ENCODE assay signal across 8 mouse cellular contexts in genomic region chr19:4302936-4303639, GRCm38 (mm10). TPM values are rescaled to one million over a fixed set of nuclear protein-coding genes. Genes with fewer than 3 reads are reported as not detected.
A peak's percentile ranks its signal among the peaks of the same experiment; 100 is the strongest.
DNase-seq lines count a peak whose midpoint lies in the region; ATAC-seq and TF ChIP-seq lines count a peak whose summit lies in the region.

No protein-coding gene starts in this region.

- H3K27ac ChIP-seq in thymus, adult 2 months (ENCODE audit: control insufficient read depth, insufficient read depth, low read length) = peak overlapping the region; percentile 98
- H3K27ac ChIP-seq in heart, embryonic 10.5 days = peak overlapping the region; percentile 76
- H3K27ac ChIP-seq in limb, embryonic 14.5 days (replicated peaks; ENCODE audit: low read depth, low read length) = peak overlapping the region; percentile 61; the same call in 1 of the 2 replicates
- peak overlapping the region; percentile 83 for H3K27ac ChIP-seq in stomach, postnatal 0 days (replicated peaks)

- TF ChIP-seq EP300 in stomach, postnatal 0 days (optimal IDR thresholded peaks at IDR 0.05) = no peak

- H3K9me3 ChIP-seq in heart, embryonic 10.5 days = no peaks in the 10 kb centered on the region
- no peaks in the 10 kb centered on the region for H3K9me3 ChIP-seq in limb, embryonic 14.5 days (ENCODE audit: control insufficient read depth, low read length)
- no peaks in the 10 kb centered on the region for H3K9me3 ChIP-seq in stomach, postnatal 0 days (ENCODE audit: control insufficient read depth, low read length)

- ATAC-seq in limb, embryonic 14.5 days (ENCODE audit: low FRiP score, low read depth) = no peak
- no peak for ATAC-seq in stomach, postnatal 0 days (ENCODE audit: low FRiP score, low TSS enrichment)

- H3K4me1 ChIP-seq in thymus, adult 2 months (replicated peaks; ENCODE audit: control insufficient read depth, insufficient read depth, low read length) = peaks cover 60% of the 10 kb centered on the region
- peaks cover 66% of the 10 kb centered on the region for H3K4me1 ChIP-seq in heart, embryonic 10.5 days
- peaks cover 55% of the 10 kb centered on the region for H3K4me1 ChIP-seq in limb, embryonic 14.5 days (ENCODE audit: control insufficient read depth, insufficient read depth, low read length)
- H3K4me1 ChIP-seq in stomach, postnatal 0 days (replicated peaks; ENCODE audit: control insufficient read depth, insufficient read depth) = peaks cover 24% of the 10 kb centered on the region

- peak overlapping the region; percentile 37 for H3K4me3 ChIP-seq in thymus, adult 2 months (ENCODE audit: control insufficient read depth, insufficient read depth, low read length)
- H3K4me3 ChIP-seq in heart, embryonic 10.5 days = peak overlapping the region; percentile 35; the same call in 1 of the 2 replicates
- no peak overlapping the region for H3K4me3 ChIP-seq in limb, embryonic 14.5 days (replicated peaks; ENCODE audit: low read length)
- H3K4me3 ChIP-seq in stomach, postnatal 0 days (ENCODE audit: low read depth, low read length) = no peak overlapping the region

- H3K9ac ChIP-seq in limb, embryonic 14.5 days (ENCODE audit: low read depth, low read length, severe bottlenecking) = peak overlapping the region; percentile 38
- 0 out of 2 replicates have a peak overlapping the region, but pooled peaks have one; percentile 24 for H3K9ac ChIP-seq in stomach, postnatal 0 days (ENCODE audit: low read length)

- peak overlapping the region; percentile 28 for H3K4me2 ChIP-seq in limb, embryonic 14.5 days (replicated peaks; ENCODE audit: low read depth, low read length, severe bottlenecking)
- peak overlapping the region; percentile 88 for H3K4me2 ChIP-seq in stomach, postnatal 0 days (replicated peaks; ENCODE audit: low read depth)

- 8% methylated on average over 7 of the region's 7 CpGs for WGBS in thymus, adult 2 months
- WGBS in heart, embryonic 10.5 days = 62% methylated on average over 7 of the region's 7 CpGs
- 54% methylated on average over 7 of the region's 7 CpGs for WGBS in limb, embryonic 14.5 days
- WGBS in stomach, postnatal 0 days = 55% methylated on average over 7 of the region's 7 CpGs

- no peak for TF ChIP-seq CTCF in thymus, adult 2 months (IDR thresholded peaks at IDR 0.05; ENCODE audit: borderline replicate concordance, control insufficient read depth, extremely low read depth, insufficient read depth, low read length, poor library complexity)
- TF ChIP-seq CTCF in stomach, postnatal 0 days (IDR thresholded peaks at IDR 0.05; ENCODE audit: low read depth) = no peak

- H3K36me3 ChIP-seq in thymus, adult 2 months (ENCODE audit: control insufficient read depth, insufficient read depth, low read length) = no peaks in the 10 kb centered on the region
- H3K36me3 ChIP-seq in heart, embryonic 10.5 days = peaks cover 3% of the 10 kb centered on the region; the same call in 1 of the 2 replicates
- no peaks in the 10 kb centered on the region for H3K36me3 ChIP-seq in limb, embryonic 14.5 days (ENCODE audit: control insufficient read depth, insufficient read depth, low read length)
- H3K36me3 ChIP-seq in stomach, postnatal 0 days (ENCODE audit: control insufficient read depth, insufficient read depth, low read length) = no peaks in the 10 kb centered on the region; the same call in 1 of the 2 replicates

- peak; percentile 83 for DNase-seq in gastrocnemius, adult 18-20 months (ENCODE audit: low spot score)
- no peak for DNase-seq in gastrocnemius, postnatal 4 days (ENCODE audit: low spot score in 2 of 2)
- no peak for DNase-seq in thymus, adult 2 months
- no peak for DNase-seq in thymus, postnatal 0 days (ENCODE audit: low spot score)
- no peak for DNase-seq in heart, embryonic 10.5 days (ENCODE audit: low spot score)
- DNase-seq in limb, embryonic 14.5 days (ENCODE audit: low spot score) = no peak
- DNase-seq in stomach, postnatal 0 days (ENCODE audit: low spot score) = no peak
- DNase-seq in embryo, embryonic 10 days (ENCODE audit: low spot score) = no peak

- no peak for TF ChIP-seq POLR2A in thymus, adult 2 months (IDR thresholded peaks at IDR 0.05; ENCODE audit: control insufficient read depth, extremely low read depth, insufficient read depth, low read length, poor library complexity)
- TF ChIP-seq POLR2A in limb, embryonic 14.5 days (IDR thresholded peaks at IDR 0.05; ENCODE audit: borderline replicate concordance, extremely low read depth, insufficient read depth, insufficient read length) = no peak

- H3K27me3 ChIP-seq in thymus, adult 2 months (ENCODE audit: control insufficient read depth, insufficient read depth, low read length) = no peaks in the 10 kb centered on the region
- H3K27me3 ChIP-seq in heart, embryonic 10.5 days (ENCODE audit: insufficient read depth, poor library complexity, severe bottlenecking) = no peaks in the 10 kb centered on the region
- no peaks in the 10 kb centered on the region for H3K27me3 ChIP-seq in limb, embryonic 14.5 days (ENCODE audit: control insufficient read depth, insufficient read depth, low read length)
- H3K27me3 ChIP-seq in stomach, postnatal 0 days (ENCODE audit: control insufficient read depth, insufficient read depth, low read length) = no peaks in the 10 kb centered on the region

RNA-seq across cellular contexts. Expression of gene Grk2, which starts 2.9 kb away (rescaled TPM):
- total RNA-seq in gastrocnemius, adult 18-20 months (2021) = 10 to 100 TPM; 50.7 to 60.8 TPM
- 10 to 100 TPM; 42.9 to 43.8 TPM for total RNA-seq in gastrocnemius, postnatal 4 days (2021)
- polyA plus RNA-seq in thymus, adult 2 months (2012; rRNA removed) = 515 and 528 TPM in 2 replicates
- polyA plus RNA-seq in thymus, postnatal 0 days (2015; fragmentation: Nextera tagmentation; extraction: Ambion mirVana) = 64.3 and 81.3 TPM in 2 replicates
- 12.0 and 16.5 TPM in 2 replicates for polyA plus RNA-seq in heart, embryonic 10.5 days (2016; fragmentation: Nextera tagmentation; extraction: Ambion mirVana)
- polyA plus RNA-seq in limb, embryonic 14.5 days (2012; rRNA removed) = 83.6 and 92.1 TPM in 2 replicates
- 22.3 and 22.9 TPM in 2 replicates for polyA plus RNA-seq in limb, embryonic 14.5 days (2014; fragmentation: Nextera tagmentation; extraction: Ambion mirVana)
- polyA plus RNA-seq in stomach, postnatal 0 days (2015; fragmentation: Nextera tagmentation; extraction: Ambion mirVana) = 19.3 and 25.5 TPM in 2 replicates

RNA-seq across cellular contexts. Expression of gene Ankrd13d, which starts 20.2 kb away (rescaled TPM):
- under 1 TPM; 0.16 to 0.81 TPM for total RNA-seq in gastrocnemius, adult 18-20 months (2021)
- total RNA-seq in gastrocnemius, postnatal 4 days (2021) = 1 to 10 TPM; 2.2 to 2.6 TPM
- polyA plus RNA-seq in thymus, adult 2 months (2012; rRNA removed) = 56.0 and 61.4 TPM in 2 replicates
- 9.8 and 12.2 TPM in 2 replicates for polyA plus RNA-seq in thymus, postnatal 0 days (2015; fragmentation: Nextera tagmentation; extraction: Ambion mirVana)
- polyA plus RNA-seq in heart, embryonic 10.5 days (2016; fragmentation: Nextera tagmentation; extraction: Ambion mirVana) = 1.9 and 3.6 TPM in 2 replicates
- 25.2 and 33.2 TPM in 2 replicates for polyA plus RNA-seq in limb, embryonic 14.5 days (2012; rRNA removed)
- 10.2 and 11.5 TPM in 2 replicates for polyA plus RNA-seq in limb, embryonic 14.5 days (2014; fragmentation: Nextera tagmentation; extraction: Ambion mirVana)
- 5.0 and 5.2 TPM in 2 replicates for polyA plus RNA-seq in stomach, postnatal 0 days (2015; fragmentation: Nextera tagmentation; extraction: Ambion mirVana)

RNA-seq across cellular contexts. Expression of gene Ssh3, which starts 34.1 kb away (rescaled TPM):
- 1 to 10 TPM; 2.8 to 3.4 TPM for total RNA-seq in gastrocnemius, adult 18-20 months (2021)
- 1 to 10 TPM; 4.4 to 5.2 TPM for total RNA-seq in gastrocnemius, postnatal 4 days (2021)
- polyA plus RNA-seq in thymus, adult 2 months (2012; rRNA removed) = 72.7 and 94.1 TPM in 2 replicates
- polyA plus RNA-seq in thymus, postnatal 0 days (2015; fragmentation: Nextera tagmentation; extraction: Ambion mirVana) = 9.4 and 10.1 TPM in 2 replicates
- 2.9 and 3.5 TPM in 2 replicates for polyA plus RNA-seq in heart, embryonic 10.5 days (2016; fragmentation: Nextera tagmentation; extraction: Ambion mirVana)
- polyA plus RNA-seq in limb, embryonic 14.5 days (2012; rRNA removed) = 57.5 and 65.5 TPM in 2 replicates
- polyA plus RNA-seq in limb, embryonic 14.5 days (2014; fragmentation: Nextera tagmentation; extraction: Ambion mirVana) = 21.2 and 22.3 TPM in 2 replicates
- polyA plus RNA-seq in stomach, postnatal 0 days (2015; fragmentation: Nextera tagmentation; extraction: Ambion mirVana) = 36.9 and 41.0 TPM in 2 replicates

Comparison
In these comparisons a context has a peak if more than half of its experiments do, and no peak if none do; other contexts are left out.
1. H3K4me3 ChIP-seq: peak in thymus, adult 2 months (single experiment) and heart, embryonic 10.5 days (single experiment); none in limb, embryonic 14.5 days (single experiment) and stomach, postnatal 0 days (single experiment).
2. Peak in every context shown above with its lines, with median percentiles within 50 percentile points of each other: H3K27ac ChIP-seq.